Mouse (Mus musculus) thymus, postnatal 4 days (tissue): ENCODE data around the gene Myo1d.

ENCODE experiments used
- DNase-seq: peaks from one replicate; pipeline ENCODE4 v3.0.0; 2021

Myo1d gene

DNA sequence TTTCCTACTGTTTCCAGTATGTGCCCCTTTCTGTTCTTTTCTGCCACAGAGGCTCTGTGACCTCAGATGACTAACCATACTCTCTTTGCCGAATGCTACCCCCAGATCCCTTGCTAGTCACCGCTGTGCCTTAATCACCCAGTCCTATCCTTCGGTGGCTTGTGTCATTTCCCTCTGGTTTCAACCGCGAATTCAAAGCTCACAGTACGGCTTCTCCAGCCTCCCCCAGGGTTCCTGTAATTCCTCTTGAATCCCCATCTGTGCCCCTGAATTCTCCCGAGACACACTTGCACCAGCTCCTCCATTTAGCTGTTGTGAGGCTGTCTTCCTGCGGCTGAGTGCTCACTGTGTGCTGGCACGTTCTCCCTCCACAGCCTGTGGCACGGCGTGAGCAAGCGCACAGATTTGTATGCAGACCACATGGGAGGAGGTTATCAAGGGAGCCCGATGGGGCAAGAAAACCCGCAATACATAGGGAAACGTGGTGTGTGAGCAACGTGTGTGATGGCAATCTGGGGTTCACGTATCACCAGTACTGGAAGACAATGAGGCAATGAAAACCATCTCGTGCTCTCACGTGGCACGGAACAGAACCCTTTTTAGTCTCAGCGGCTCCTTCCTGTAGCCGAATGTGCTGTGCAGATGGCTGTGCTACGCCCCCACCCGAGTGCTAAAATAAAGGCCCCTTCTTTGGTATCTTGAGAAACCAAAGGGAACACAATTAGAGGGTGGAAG, 177.0 kb downstream of the Myo1d start:
- peak; percentile 42 for DNase-seq

DNA sequence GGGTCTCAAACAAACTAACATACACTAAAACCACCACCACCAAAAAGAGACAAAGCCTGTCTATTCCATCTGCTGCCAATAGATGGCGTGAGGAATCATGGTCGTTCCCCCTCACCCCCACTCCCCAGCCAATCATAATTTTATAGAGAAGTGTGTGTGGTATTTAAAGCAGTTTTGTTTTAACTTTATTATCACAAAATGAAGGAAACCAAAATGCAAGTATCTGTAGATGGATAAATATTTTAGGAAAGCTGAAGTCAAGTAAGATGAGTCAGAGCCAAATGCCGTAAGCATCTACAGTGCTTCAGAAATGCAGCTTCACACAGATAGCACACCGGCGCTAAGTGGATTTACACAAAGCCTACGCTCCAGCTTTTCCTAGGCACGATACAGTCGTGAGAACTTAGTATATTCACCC, 177.8 kb downstream of the Myo1d start:
- peak; percentile 41 for DNase-seq

DNA sequence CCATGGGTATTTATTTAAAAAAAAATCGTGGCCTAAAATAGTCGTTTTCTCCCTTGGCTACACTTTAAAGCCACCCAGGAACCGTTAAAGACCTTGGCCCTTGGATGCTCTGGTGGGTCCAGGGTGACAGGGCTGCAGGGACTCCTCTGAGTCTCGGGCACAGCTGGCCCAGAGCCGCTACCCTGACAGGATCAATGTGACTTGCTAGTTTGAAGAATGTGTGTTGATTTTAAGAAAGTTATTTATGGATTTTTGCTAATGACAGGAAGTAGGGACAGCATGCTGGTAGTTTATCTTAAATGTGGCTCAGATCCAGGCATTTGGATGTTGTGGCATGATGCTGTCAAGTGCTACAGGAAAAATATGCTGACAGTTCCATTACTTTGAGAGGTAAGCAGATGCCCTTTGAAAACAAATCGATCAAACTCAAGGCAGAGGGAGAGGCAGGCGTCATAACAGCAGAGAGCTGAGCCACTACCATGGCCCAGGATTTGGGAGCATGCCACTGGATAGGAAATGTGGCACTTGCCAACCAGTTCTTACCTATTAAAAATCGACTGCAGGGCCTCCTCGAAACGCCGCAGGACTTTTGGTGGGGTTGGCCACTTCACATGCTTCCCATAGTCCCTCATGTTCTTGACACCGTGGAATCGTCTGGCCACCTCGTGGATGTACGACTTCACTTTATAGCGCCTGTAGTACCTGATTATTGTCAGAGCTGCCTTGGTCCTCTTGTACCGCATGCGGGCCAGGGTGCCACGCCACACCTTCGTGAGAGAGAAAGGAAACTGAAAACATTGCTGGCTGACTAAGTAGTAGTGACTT, 178.6 kb downstream of the Myo1d start:
- DNase-seq, result no peak

DNA sequence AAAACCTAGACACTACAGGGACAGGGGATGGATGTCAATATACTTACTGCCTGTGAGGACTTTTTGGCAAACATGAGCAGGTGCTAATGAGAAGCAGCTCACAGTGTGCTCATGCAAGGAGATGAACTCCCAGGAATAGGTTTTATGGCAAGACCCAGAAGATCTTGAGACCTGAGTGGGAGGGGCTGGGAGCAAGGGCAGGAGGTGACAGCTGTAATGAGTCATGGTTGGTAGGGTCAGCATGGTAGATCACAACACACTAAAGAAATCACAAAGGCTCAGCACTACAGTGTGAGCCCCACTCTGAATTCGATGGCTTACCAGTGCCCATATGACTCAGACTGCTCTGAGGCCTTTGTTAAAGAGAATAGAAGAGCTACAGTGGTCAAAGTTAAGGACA, 184.3 kb downstream of the Myo1d start:
- no peak for DNase-seq

DNA sequence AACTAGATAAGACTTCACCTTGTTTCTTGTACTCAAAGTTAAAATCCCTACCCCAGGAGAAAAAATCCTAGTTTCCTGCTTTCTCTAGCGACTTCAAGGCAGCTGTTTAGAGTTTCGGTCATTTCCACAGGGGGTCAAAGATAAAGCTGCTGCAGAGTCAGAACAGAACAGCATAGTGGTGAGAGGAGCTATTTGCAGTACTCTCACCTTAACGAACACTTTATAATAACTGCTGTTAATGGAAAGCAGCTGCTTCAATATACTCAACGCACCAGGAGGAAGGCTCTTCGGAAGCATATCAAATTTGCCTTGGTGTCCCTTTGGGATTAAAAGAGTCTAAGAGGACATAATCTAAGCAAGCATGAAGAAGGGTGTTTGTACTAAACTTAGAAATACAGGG, 190.4 kb downstream of the Myo1d start:
- DNase-seq, result no peak

DNA sequence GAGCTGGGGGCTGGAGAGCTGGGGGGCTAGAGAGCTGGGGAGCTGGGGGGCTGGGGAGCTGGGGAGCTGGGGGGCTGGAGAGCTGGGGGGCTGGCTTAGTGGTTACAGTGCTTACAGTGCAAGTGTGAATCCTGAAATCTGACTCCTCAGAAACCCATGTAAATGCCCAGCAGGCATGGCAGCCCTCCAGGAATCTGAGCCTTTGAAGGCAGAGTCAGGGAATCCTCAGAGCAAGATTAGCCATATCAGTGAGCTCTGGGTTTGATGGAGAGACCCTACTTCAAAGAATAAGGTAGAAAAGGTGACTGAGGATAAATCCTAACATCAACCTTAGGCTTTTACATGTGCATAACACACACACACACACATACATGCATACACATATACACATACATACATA, 194.1 kb downstream of the Myo1d start:
- no peak for DNase-seq

DNA sequence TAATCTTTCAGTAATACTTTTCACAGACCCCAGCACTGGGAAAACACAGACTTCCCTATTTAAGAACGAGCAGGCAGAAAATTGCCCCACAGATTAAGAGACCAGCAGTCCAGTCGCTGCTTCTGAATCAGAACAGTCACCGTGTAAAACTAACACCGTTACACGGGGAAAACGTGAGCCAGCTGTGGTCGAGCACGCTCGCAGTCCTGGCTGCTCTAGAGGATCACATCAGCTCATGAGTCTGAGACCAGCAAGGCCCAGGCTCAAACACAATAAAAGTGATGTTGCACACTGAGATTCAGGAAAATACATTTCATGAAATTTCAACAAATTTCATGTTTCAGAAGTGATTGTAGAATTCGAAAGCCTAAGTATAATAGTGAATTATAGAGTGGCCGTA, 194.6 kb downstream of the Myo1d start:
- no peak for DNase-seq

DNA sequence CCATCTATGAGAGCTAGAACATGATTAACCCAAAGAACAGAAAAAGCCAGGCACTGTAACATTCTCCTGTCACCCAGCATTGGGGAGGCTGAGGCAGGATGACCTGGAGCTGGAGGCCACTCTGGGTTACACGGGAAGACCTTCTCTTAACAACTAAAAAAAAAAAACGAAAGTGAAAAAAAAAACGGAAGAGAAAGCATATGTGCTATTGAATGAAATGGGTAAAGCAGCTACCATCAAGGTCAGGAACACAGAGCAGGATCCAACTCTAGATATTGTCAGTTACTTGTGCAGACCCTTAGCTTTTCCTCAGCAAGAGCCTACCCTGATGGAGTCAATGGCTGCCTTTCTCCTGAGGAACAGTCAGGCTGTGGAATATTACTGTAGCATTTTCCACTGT, 199.3 kb downstream of the Myo1d start:
- no peak for DNase-seq

DNA sequence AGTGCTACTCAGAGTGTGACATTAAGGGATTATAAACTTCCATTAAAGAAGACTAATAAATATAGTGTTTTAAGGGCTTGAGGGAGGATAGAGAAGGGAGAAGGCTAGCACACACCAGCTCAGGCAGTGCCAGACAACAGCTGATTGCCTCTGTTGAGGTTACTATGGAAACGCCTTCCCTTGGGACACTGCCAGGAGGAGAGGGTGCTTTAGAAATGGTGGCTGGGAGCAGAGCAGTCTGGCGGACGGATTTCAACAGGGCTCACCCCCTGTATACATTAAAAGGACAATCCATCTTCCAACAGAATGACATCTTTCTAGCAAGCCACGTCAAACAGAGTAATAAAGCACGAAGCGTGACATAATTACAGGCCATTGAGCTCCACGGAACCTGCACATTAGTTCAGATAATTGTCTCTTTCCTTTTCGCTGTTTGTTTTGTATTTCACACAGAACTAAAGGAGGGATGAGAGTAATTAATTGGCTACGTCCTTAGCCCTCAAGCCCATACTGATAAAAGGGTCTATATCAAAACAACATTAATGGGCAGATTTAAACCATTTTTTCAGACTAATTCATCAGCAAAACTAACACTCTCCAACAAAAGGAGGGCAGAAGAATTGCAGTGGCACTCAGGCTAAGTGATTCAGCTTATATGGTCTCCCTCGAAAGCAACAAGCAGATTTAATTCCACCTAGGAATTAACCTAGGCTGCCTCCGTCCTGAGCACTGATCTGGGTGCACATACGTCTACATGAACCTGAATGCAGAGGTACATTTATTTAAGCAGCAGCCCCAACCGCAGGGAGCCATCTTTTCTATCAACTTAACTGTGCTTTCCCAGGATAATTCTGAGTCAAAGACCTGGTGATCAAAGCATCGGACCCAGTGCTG, 201.8 kb downstream of the Myo1d start:
- DNase-seq, result no peak

DNA sequence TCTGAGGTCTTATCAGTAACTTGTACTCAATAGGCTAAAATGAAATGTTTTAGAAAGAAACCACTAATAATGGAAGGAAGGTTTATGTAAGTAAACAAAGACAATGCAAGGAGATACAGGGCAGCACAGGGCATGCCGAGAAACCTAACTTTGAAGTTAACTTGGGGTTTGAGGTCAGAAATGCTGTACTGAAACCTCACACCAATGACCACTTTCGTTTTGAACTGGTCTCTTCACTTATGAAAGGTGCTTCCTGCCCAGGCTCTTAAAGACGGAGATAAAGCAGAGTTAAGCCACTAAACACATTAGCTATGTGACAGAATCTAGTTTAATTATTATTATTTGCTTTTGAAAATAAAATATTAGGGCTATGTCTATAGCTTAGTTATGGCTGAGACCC, 204.0 kb downstream of the Myo1d start:
- no peak for DNase-seq

DNA sequence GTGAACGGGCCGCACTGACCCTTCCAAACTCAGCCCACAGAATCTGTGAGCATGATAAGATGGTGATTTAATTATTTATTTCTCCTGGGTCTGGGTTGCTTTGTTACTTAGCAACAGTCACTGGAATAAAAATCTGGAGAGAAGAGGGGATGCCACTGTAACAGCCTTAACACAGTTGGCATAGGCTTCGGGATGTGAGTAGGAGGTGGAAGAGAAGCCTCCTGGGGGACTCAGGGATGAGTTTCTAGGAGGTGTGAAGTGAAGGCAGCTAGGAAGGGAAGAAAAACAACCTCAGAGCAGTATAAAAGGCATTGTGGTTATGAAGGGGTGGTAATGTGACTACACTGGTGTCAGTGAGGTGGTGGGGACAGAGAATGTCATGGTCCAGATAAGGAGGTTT, 213.5 kb downstream of the Myo1d start:
- no peak for DNase-seq

DNA sequence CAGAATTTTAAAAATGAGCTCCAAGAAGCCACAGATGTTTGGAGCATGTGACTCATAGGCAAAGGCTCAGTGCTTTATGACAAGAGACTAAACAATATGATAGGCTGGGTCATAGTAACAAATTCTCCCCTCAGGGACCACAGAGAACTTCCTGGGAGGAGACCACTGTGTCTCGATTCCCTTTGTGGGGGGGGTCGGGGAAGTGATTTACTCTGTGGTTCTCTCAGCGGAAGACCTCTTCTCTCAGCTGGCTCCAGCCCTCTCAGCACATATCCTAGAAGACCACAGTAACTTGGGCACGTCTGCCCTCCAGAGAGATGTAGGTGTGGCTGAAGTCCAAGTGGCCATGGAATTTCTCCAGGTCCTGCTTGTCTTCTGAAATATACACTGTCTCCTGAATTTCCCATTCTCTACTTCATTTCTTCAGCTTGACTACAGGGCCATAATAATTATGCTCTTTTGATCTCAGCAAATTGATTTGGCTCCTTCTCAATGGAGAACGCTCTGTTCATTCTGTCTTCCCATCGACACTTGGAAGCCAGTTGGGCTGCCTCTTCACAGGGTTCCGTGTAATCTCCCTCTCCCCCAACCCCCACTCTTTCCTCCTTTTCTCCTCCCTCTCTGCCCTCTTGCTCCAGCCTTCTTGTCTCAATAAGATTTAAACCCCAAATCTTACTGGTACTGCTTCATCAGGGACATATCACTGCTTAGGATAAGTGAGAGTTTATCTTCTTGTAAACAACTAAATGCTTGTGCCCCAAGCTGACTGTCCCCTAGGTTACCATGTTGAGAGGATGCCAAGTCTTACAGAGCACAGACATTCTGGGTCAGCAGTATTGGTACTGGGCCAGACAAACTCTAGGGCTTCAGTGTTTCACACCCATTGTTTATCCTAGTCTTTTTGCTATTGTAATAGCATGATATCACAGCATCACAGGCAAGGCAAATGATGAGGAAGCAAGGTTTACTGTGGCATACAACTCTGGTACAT, 214.6 kb downstream of the Myo1d start:
- no peak for DNase-seq

DNA sequence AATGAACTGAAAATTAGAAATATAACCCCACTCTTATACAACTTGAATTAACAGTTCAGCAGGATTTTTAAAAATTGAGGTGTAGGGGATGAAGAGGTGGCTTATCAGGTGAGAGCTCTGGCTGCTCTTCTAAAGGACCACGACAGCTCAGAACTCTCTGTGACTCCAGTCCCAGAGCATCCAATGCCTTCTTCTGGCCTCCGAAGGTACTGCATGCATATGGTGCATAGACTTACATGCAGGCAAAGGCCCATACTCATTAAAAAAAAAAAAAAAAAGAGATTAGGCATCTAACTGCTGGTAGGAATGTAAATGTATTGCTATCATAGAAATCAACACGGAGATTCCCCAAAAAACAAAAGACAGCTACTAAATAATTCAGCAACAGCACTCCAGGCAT, 217.3 kb downstream of the Myo1d start:
- peak; percentile 84 for DNase-seq

DNA sequence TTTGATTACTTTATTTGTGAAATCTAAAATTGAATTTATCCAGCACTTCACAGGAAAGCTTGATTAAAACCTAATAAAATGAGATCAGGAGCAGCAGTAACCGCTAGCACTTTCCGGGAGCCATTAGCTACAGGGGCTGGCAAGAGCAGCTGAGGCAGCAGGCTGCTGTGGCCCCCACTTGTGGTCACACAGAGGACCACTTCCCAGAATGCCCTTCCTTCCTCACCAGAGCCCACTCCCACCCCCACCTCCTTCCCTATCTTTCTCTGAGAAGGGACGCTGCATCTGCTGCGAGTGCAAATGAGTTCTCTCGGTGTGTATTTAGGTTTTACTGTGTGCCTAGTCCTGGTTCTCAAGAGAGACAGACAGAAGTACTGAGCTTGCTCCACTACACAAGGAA, 219.1 kb downstream of the Myo1d start:
- DNase-seq, result no peak

DNA sequence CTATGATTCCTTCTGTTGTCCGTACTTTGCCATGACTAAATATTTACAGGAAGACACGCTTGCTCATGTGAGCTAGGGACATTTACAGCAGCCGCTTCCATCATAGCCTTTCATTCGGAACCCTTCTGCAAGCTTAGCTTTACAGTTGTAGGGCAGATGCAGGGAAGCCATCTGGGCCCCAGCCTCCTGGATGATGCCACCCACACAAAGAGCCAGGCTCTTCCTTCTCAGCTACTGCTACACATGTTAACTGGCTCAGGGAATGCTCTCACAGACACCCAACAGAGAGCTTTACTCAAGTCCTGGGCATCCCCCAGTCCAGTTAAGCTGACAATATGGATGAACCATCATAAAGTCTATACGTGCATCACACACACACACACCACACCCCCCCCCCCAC, 224.4 kb downstream of the Myo1d start:
- no peak for DNase-seq

DNA sequence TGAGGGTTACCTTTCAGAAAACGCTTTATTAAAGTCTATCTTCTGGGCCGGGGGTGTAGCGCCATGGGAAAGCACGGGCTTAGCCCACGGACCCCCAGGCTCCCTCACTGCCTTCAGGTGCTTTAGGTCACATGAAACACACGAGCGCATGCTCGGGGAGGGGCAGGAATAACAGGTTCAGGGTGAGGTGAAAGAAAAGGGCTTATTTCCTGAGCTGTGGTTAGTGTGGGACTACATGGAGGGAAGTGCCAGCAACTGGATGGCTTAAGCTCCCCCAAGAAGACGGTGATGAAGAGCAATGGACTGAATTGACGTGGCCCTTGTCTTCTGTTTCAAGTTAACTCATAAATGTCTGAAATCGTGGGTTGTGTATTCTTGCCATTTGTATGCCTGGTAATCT, 226.8 kb downstream of the Myo1d start:
- DNase-seq, result no peak

DNA sequence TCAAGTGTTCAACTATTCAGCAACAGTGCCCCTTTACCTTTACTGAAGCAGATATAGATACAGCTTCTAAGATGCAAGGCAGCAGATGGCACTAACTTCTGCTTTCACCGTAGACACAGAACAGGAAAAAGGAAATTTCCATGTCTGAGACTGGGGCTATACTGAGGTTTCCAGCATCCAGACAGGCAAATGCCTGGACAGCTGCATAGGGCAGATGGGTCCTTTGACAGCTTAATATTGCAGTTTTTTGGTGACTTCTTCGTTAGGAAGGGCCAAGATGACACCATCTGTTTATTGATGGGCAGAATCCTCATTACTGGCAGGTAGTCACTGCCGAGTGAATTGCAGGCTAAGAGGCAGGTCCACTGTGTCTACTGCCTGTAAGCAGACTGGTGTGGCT, 228.2 kb downstream of the Myo1d start:
- no peak for DNase-seq

DNA sequence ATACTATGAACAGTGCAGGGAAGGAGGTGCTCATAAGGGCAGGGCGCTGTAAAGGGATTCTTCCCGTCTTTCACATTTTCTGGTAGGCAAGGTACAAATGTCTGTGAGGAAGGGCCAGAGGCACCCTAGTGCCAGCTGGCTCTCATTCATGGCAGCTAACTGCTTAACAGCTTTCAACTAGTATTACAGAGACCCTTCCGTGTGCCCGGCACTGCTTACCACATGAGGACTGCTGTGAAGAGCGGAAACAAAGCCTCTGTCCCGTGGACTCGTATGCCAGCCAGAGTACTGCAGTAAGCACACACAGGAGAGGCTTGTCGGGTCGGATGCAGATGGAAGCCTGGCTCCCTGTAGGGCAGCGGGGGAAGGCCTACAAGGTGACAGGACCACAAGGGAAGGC, 229.6 kb downstream of the Myo1d start:
- DNase-seq, result no peak

DNA sequence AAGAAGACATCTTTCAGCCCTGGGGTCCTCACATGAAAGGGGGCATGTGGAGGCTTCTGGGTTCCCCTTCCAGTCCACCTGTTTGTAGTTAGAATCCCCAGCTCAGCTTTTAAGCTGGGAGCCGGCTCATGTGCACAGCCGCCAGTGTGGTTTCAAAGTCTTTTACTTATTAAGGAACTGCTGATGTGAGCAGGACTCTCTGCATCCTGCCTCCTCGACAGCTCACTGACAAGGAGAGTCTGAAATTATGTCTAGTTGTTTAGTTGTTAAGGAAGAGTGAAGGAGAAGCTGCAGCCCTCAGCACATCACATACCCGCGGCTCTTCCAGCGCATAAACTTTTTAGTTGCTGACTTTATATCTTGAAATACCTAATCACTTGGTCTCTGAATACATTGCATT, 230.0 kb downstream of the Myo1d start:
- DNase-seq, result no peak

DNA sequence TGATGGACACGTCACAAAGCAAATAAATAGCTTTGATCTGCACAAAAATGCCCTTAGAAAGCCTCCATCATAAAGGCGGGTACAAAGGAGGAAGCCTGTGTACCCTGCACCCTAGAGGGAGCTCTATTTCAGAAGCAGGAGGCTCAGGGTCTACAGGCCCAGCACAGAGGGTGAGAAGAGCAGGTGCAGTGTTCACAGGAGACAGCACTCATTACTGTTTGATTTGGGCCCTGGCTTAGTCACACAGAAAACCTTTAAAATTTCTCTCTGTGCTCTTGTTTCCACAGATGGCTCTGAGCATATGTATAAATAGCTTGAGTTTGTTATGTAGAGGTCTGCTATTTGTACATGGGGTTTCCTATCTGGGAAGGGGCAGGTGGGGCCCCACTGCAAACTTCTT, 233.6 kb downstream of the Myo1d start:
- peak; percentile 40 for DNase-seq

DNA sequence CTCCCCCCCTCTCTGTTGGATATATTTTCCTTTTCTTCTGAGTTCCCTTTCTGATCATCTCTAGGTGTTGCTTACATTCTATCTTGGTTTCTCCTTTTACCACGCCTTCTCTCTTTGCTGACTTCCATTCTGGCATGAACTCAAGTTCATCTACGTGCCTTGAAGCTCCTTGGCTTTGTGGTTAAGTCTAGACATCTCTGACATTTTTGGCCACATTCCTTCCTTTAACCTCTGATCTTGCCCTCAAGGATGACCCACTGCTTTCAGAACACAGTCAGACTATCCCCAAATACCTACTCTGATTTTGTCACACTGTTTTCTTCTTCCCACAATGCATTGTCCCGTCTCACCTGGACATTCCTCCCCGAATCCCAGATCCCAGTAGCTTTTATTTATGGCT, 240.8 kb downstream of the Myo1d start:
- no peak for DNase-seq

DNA sequence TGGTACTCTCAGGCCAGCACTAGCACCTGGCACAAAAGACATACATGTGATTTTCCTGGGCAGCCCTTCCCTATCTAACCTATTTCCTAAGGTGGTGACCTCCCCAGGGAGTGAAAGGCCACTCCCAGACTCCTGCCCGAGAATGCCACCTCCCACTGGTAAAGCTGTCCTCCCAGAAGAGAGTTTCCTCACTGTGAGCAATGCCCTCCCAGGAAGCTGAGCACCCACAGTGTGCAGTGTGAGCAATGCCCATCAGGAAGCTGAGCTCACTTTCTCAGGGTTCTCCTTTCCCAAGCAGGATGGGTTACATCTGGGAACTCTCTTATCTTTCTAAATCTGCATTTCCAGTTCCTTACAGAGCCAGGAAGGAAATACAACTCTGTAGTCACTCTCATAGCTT, 246.9 kb downstream of the Myo1d start:
- DNase-seq, result no peak
